Mouse (Mus musculus) hindbrain, embryonic 13.5 days (tissue): ENCODE data around the gene Rab4b. TPM values are rescaled to one million over a fixed set of nuclear protein-coding genes. Genes with fewer than 3 reads are reported as not detected.

ENCODE experiments used
- microRNA counts: library from miRNA; unstranded; fragments of <30 nt; microRNA quantifications from one replicate; lab custom pipeline; 2016
- microRNA-seq: library from miRNA; unstranded; fragments of <30 nt; microRNA quantifications from one replicate; pipeline ENCODE4, GENCODE M21; 2016
- polyA plus RNA-seq: library from polyadenylated mRNA; unstranded; fragments of >200 nt; fragmentation: Nextera tagmentation; extraction: Ambion mirVana; gene quantifications from 2 replicates; pipeline ENCODE4 v1.2.1, GENCODE M21; 2015

Rab4b gene
- polyA plus RNA-seq, 1 experiment from 2014 or later, result 119 TPM

MicroRNAs within 50 kb of the gene (microRNA counts, 519-probe panel; counts per million panel counts)
- 51.3 counts per million for microRNA mmu-miR-1191 (lab: Ali Mortazavi, UCI)

Small RNA genes within 50 kb of the gene (microRNA-seq; reads per million reads assigned to microRNA genes)
- 1.6 reads per million for gene Mir1191
- gene Mir3101, result not detected

Other genes starting within 250 kb of the Rab4b start
- not detected in 2 replicates for gene Cyp2a22, start 239.5 kb downstream of the Rab4b start, polyA plus RNA-seq
- not detected in 2 replicates for gene Cyp2a12, start 149.8 kb downstream of the Rab4b start, polyA plus RNA-seq
- gene Cyp2f2, start 59.0 kb downstream of the Rab4b start, polyA plus RNA-seq, result 0.12 TPM in 1 of 2 replicates, not detected in the other
- 0.17 and 0.19 TPM in 2 replicates for gene Cyp2t4, start 25.2 kb downstream of the Rab4b start, polyA plus RNA-seq
- 89.9 and 92.1 TPM in 2 replicates for gene Egln2, start 12.1 kb downstream of the Rab4b start, polyA plus RNA-seq
- 1.2 TPM in 1 of 2 replicates, not detected in the other for gene Gm21983, start 2.2 kb upstream of the Rab4b start, polyA plus RNA-seq
- 10.8 and 11.3 TPM in 2 replicates for gene Mia, start 2.3 kb upstream of the Rab4b start, polyA plus RNA-seq
- gene BC024978, start 16.9 kb upstream of the Rab4b start, polyA plus RNA-seq, result 3.5 and 4.5 TPM in 2 replicates
- gene Snrpa, start 17.4 kb upstream of the Rab4b start, polyA plus RNA-seq, result 208 and 211 TPM in 2 replicates
- gene Itpkc, start 49.8 kb upstream of the Rab4b start, polyA plus RNA-seq, result 6.1 and 6.5 TPM in 2 replicates
- 23.8 and 24.9 TPM in 2 replicates for gene Coq8b, start 54.1 kb upstream of the Rab4b start, polyA plus RNA-seq
- gene Numbl, start 79.5 kb upstream of the Rab4b start, polyA plus RNA-seq, result 48.4 and 49.6 TPM in 2 replicates
- 5.4 and 6.0 TPM in 2 replicates for gene Ltbp4, start 158.8 kb upstream of the Rab4b start, polyA plus RNA-seq
- 61.8 and 62.5 TPM in 2 replicates for gene Shkbp1, start 177.1 kb upstream of the Rab4b start, polyA plus RNA-seq
- not detected in 2 replicates for gene Gm20479, start 178.5 kb upstream of the Rab4b start, polyA plus RNA-seq